Mouse (Mus musculus): ENCODE measurements at regions not wholly inside any gene's neighbourhood (a gene's known extent, or its start where the extent isn't known, plus 50 kb on each side); places are given as distances from the start of the nearest gene placed in this dataset.
A peak's percentile ranks its signal among the peaks of the same experiment; 100 is the strongest.

GRCm38 (mm10) chr7:70756676-70757075 lies 390.1 kb upstream of the Nr2f2 start:
- no peak for DNase-seq (ENCODE audit: low spot score)

GRCm38 (mm10) chr7:70754826-70755225 lies 388.3 kb upstream of the Nr2f2 start:
- no peak for DNase-seq (ENCODE audit: low spot score)

GRCm38 (mm10) chr7:70752802-70753218 lies 386.3 kb upstream of the Nr2f2 start:
- no peak for DNase-seq (ENCODE audit: low spot score)

GRCm38 (mm10) chr7:70748884-70749283 lies 382.3 kb upstream of the Nr2f2 start:
- DNase-seq (ENCODE audit: low spot score), result no peak

GRCm38 (mm10) chr7:70748345-70748744 lies 381.8 kb upstream of the Nr2f2 start:
- DNase-seq (ENCODE audit: low spot score), result no peak

- no peak for DNase-seq (ENCODE audit: low spot score)
Observed at GRCm38 (mm10) chr7:70744296-70744695, 377.8 kb upstream of the Nr2f2 start.

GRCm38 (mm10) chr7:70735591-70735990 lies 369.1 kb upstream of the Nr2f2 start:
- DNase-seq (ENCODE audit: low spot score), result no peak

- no peak for DNase-seq (ENCODE audit: low spot score)
Observed at GRCm38 (mm10) chr7:70733501-70733900, 367.0 kb upstream of the Nr2f2 start.

- no peak for DNase-seq (ENCODE audit: low spot score)
Observed at GRCm38 (mm10) chr7:70729896-70730295, 363.4 kb upstream of the Nr2f2 start.

GRCm38 (mm10) chr7:70718149-70718765 lies 351.7 kb upstream of the Nr2f2 start:
- DNase-seq (ENCODE audit: low spot score), result peak; percentile 58

- DNase-seq (ENCODE audit: low spot score), result no peak
Observed at GRCm38 (mm10) chr7:70717608-70718007, 351.1 kb upstream of the Nr2f2 start.

- peak; percentile 72 for DNase-seq (ENCODE audit: low spot score)
Observed at GRCm38 (mm10) chr7:70716811-70717458, 350.4 kb upstream of the Nr2f2 start.

- DNase-seq (ENCODE audit: low spot score), result no peak
Observed at GRCm38 (mm10) chr7:70712141-70712540, 345.6 kb upstream of the Nr2f2 start.

- DNase-seq (ENCODE audit: low spot score), result no peak
Observed at GRCm38 (mm10) chr7:70706281-70706680, 339.7 kb upstream of the Nr2f2 start.

- DNase-seq (ENCODE audit: low spot score), result no peak
Observed at GRCm38 (mm10) chr7:70703784-70704183, 337.2 kb upstream of the Nr2f2 start.

GRCm38 (mm10) chr7:70700461-70700860 lies 333.9 kb upstream of the Nr2f2 start:
- no peak for DNase-seq (ENCODE audit: low spot score)

GRCm38 (mm10) chr7:70699391-70699790 lies 332.9 kb upstream of the Nr2f2 start:
- DNase-seq (ENCODE audit: low spot score), result no peak

- no peak for DNase-seq (ENCODE audit: low spot score)
Observed at GRCm38 (mm10) chr7:70698986-70699385, 332.5 kb upstream of the Nr2f2 start.

- DNase-seq (ENCODE audit: low spot score), result no peak
Observed at GRCm38 (mm10) chr7:70692160-70692559, 325.6 kb upstream of the Nr2f2 start.

- DNase-seq (ENCODE audit: low spot score), result no peak
Observed at GRCm38 (mm10) chr7:70690845-70691244, 324.3 kb upstream of the Nr2f2 start.

- DNase-seq (ENCODE audit: low spot score), result no peak
Observed at GRCm38 (mm10) chr7:70669065-70669464, 302.5 kb upstream of the Nr2f2 start.

GRCm38 (mm10) chr7:70660162-70660561 lies 293.6 kb upstream of the Nr2f2 start:
- DNase-seq (ENCODE audit: low spot score), result no peak

GRCm38 (mm10) chr7:70649760-70650377 lies 283.3 kb upstream of the Nr2f2 start:
- DNase-seq (ENCODE audit: low spot score), result no peak
